Mouse (Mus musculus): ENCODE results near the gene Zranb1.

- TF ChIP-seq TCF12 (IDR thresholded peaks at IDR 0.05; ENCODE audit: low read depth, low read length) (no peak), TBP (conservative IDR thresholded peaks at IDR 0.05; ENCODE audit: low read depth, low read length) (no peak), POLR2A (IDR thresholded peaks at IDR 0.05; ENCODE audit: low read depth, low read length) (no peak), CTCF (conservative IDR thresholded peaks at IDR 0.05 in 1 of 2, IDR thresholded peaks at IDR 0.05 in 1 of 2; ENCODE audit: low read depth in 2 of 2, low read length in 2 of 2) (peak in 1 of 2 experiments; percentile 32; a peak in 2 of 4 replicates), JUN (IDR thresholded peaks at IDR 0.05; ENCODE audit: insufficient read depth, low read depth, low read length) (no peak)
Measured at GRCm38 (mm10) chr7:132903796-132904195, 27.1 kb upstream of the Zranb1 start.
